Mouse (Mus musculus): Measurements from ENCODE around the gene Olfr322. TPM values are rescaled to one million over a fixed set of nuclear protein-coding genes. Genes with fewer than 3 reads are reported as not detected.

Olfr322 gene
- polyA plus RNA-seq (2014; fragmentation: Illumina TruSeq; extraction: RNeasy Lipid Tissue Mini Kit (QIAGEN cat#74804); ENCODE audit: insufficient read depth, low read depth, low replicate concordance): not detected

DNA sequence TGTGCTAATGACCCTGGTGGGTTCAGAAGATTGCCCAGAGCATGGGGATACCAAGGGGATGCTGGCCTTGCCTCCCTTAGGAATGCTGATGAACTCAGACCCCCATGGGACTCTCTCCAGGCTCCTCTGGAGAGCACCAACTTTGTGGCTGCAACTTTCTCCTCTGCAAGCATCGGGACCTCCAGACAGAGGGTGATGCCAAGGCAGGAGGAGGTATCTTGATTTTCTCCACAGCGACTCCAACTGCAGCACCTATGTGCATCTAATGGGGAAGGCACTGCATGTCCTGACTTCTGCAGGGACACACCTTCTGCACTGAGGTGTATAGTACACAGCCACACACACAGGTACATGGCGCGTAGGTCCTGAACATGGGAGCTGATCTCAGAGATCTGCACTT is at the start of gene Olfr322:
Gene Olfr322 (plus strand): TSS at position 187 of the 400 bp plus-strand sequence.

GRCm38 (mm10) chr11:58615975-58616374 is 42.6 kb upstream of the Olfr322 start, which contains the start of gene 2210407C18Rik:
Gene 2210407C18Rik, minus strand, starts transcription at chr11:58616075.

DNA sequence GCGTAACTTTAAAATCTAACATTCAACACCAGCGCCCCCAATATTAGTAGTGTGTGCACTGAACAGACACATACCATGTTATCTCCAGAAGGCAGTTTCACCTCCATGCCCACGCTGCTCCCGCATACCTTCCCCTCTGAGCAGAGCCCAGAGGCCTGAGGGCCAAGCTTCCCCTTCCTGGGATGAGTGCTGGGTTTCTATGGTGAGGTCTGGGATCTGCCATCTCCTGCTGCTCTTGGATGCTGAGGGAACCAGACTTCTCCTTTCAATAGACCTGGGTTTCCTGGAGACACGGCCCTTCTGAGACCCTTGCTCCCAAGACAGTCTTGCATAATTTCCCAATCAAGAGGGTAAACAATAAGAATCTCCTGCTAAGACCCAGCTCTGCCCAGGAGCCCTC is 28.2 kb upstream of the Olfr322 start, which contains the start of gene Olfr323:
Gene Olfr323 (minus strand): TSS at position 101 of the 400 bp plus-strand sequence.

GRCm38 (mm10) chr11:58640272-58640867 is 18.2 kb upstream of the Olfr322 start, which contains the start of gene Trim58:
Gene Trim58, plus strand, starts transcription at chr11:58640465.

DNA sequence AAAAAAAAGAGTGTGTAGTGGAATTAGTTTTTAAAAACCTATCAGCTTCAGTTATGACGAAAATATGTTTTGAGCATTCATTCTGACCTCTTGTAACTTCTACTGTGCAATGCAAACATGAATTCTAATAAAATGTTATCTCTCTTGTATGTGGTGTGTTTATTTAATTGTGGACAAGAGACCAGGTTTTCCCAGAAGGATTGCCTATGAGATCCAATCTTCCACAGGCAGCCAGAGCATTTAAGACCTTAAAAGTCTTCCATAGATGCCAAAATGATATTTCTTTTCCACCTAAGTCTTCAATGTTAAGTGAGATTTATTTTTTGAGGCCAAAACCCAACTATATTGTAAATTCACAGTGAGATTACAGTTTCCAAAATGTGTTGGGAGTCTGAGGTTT is 22.2 kb downstream of the Olfr322 start, which contains the start of gene Olfr320:
Gene Olfr320 (plus strand): TSS at position 301 of the 400 bp plus-strand sequence.

GRCm38 (mm10) chr11:58698862-58699261 is 40.3 kb downstream of the Olfr322 start, which contains the start of gene Olfr319:
Gene Olfr319, plus strand, starts transcription at chr11:58699162.

Other genes starting within 250 kb of the Olfr322 start
- gene 1810065E05Rik, start 237.7 kb upstream of the Olfr322 start, polyA plus RNA-seq (2014; fragmentation: Illumina TruSeq; extraction: RNeasy Lipid Tissue Mini Kit (QIAGEN cat#74804); ENCODE audit: insufficient read depth, low read depth, low replicate concordance): not detected
- gene Gm12253, start 226.2 kb upstream of the Olfr322 start, polyA plus RNA-seq (2014; fragmentation: Illumina TruSeq; extraction: RNeasy Lipid Tissue Mini Kit (QIAGEN cat#74804); ENCODE audit: insufficient read depth, low read depth, low replicate concordance): not detected
- not detected for gene Lypd9, start 205.9 kb upstream of the Olfr322 start, polyA plus RNA-seq (2014; fragmentation: Illumina TruSeq; extraction: RNeasy Lipid Tissue Mini Kit (QIAGEN cat#74804); ENCODE audit: insufficient read depth, low read depth, low replicate concordance)
- not detected for gene Olfr30, start 196.5 kb upstream of the Olfr322 start, polyA plus RNA-seq (2014; fragmentation: Illumina TruSeq; extraction: RNeasy Lipid Tissue Mini Kit (QIAGEN cat#74804); ENCODE audit: insufficient read depth, low read depth, low replicate concordance)
- gene Olfr332, start 166.2 kb upstream of the Olfr322 start, polyA plus RNA-seq (2014; fragmentation: Illumina TruSeq; extraction: RNeasy Lipid Tissue Mini Kit (QIAGEN cat#74804); ENCODE audit: insufficient read depth, low read depth, low replicate concordance): not detected
- not detected for gene Olfr331, start 156.2 kb upstream of the Olfr322 start, polyA plus RNA-seq (2014; fragmentation: Illumina TruSeq; extraction: RNeasy Lipid Tissue Mini Kit (QIAGEN cat#74804); ENCODE audit: insufficient read depth, low read depth, low replicate concordance)
- not detected for gene Olfr330, start 123.9 kb upstream of the Olfr322 start, polyA plus RNA-seq (2014; fragmentation: Illumina TruSeq; extraction: RNeasy Lipid Tissue Mini Kit (QIAGEN cat#74804); ENCODE audit: insufficient read depth, low read depth, low replicate concordance)
- gene Olfr329-ps, start 112.4 kb upstream of the Olfr322 start, polyA plus RNA-seq (2014; fragmentation: Illumina TruSeq; extraction: RNeasy Lipid Tissue Mini Kit (QIAGEN cat#74804); ENCODE audit: insufficient read depth, low read depth, low replicate concordance): not detected
- not detected for gene Olfr328, start 103.1 kb upstream of the Olfr322 start, polyA plus RNA-seq (2014; fragmentation: Illumina TruSeq; extraction: RNeasy Lipid Tissue Mini Kit (QIAGEN cat#74804); ENCODE audit: insufficient read depth, low read depth, low replicate concordance)
- not detected for gene Olfr224, start 88.2 kb upstream of the Olfr322 start, polyA plus RNA-seq (2014; fragmentation: Illumina TruSeq; extraction: RNeasy Lipid Tissue Mini Kit (QIAGEN cat#74804); ENCODE audit: insufficient read depth, low read depth, low replicate concordance)
- not detected for gene Olfr325, start 81.1 kb upstream of the Olfr322 start, polyA plus RNA-seq (2014; fragmentation: Illumina TruSeq; extraction: RNeasy Lipid Tissue Mini Kit (QIAGEN cat#74804); ENCODE audit: insufficient read depth, low read depth, low replicate concordance)
- gene Olfr324, start 63.7 kb upstream of the Olfr322 start, polyA plus RNA-seq (2014; fragmentation: Illumina TruSeq; extraction: RNeasy Lipid Tissue Mini Kit (QIAGEN cat#74804); ENCODE audit: insufficient read depth, low read depth, low replicate concordance): not detected
- not detected for gene 2210407C18Rik, start 42.7 kb upstream of the Olfr322 start, polyA plus RNA-seq (2014; fragmentation: Illumina TruSeq; extraction: RNeasy Lipid Tissue Mini Kit (QIAGEN cat#74804); ENCODE audit: insufficient read depth, low read depth, low replicate concordance)
- gene Olfr323, start 28.3 kb upstream of the Olfr322 start, polyA plus RNA-seq (2014; fragmentation: Illumina TruSeq; extraction: RNeasy Lipid Tissue Mini Kit (QIAGEN cat#74804); ENCODE audit: insufficient read depth, low read depth, low replicate concordance): not detected
- not detected for gene Trim58, start 18.3 kb upstream of the Olfr322 start, polyA plus RNA-seq (2014; fragmentation: Illumina TruSeq; extraction: RNeasy Lipid Tissue Mini Kit (QIAGEN cat#74804); ENCODE audit: insufficient read depth, low read depth, low replicate concordance)
- not detected for gene Olfr320, start 22.3 kb downstream of the Olfr322 start, polyA plus RNA-seq (2014; fragmentation: Illumina TruSeq; extraction: RNeasy Lipid Tissue Mini Kit (QIAGEN cat#74804); ENCODE audit: insufficient read depth, low read depth, low replicate concordance)
- gene Olfr319, start 40.4 kb downstream of the Olfr322 start, polyA plus RNA-seq (2014; fragmentation: Illumina TruSeq; extraction: RNeasy Lipid Tissue Mini Kit (QIAGEN cat#74804); ENCODE audit: insufficient read depth, low read depth, low replicate concordance): not detected
- not detected for gene Olfr318, start 65.2 kb downstream of the Olfr322 start, polyA plus RNA-seq (2014; fragmentation: Illumina TruSeq; extraction: RNeasy Lipid Tissue Mini Kit (QIAGEN cat#74804); ENCODE audit: insufficient read depth, low read depth, low replicate concordance)
- gene Olfr317, start 80.4 kb downstream of the Olfr322 start, polyA plus RNA-seq (2014; fragmentation: Illumina TruSeq; extraction: RNeasy Lipid Tissue Mini Kit (QIAGEN cat#74804); ENCODE audit: insufficient read depth, low read depth, low replicate concordance): not detected
- gene Olfr316, start 94.0 kb downstream of the Olfr322 start, polyA plus RNA-seq (2014; fragmentation: Illumina TruSeq; extraction: RNeasy Lipid Tissue Mini Kit (QIAGEN cat#74804); ENCODE audit: insufficient read depth, low read depth, low replicate concordance): not detected
- not detected for gene Olfr315, start 114.4 kb downstream of the Olfr322 start, polyA plus RNA-seq (2014; fragmentation: Illumina TruSeq; extraction: RNeasy Lipid Tissue Mini Kit (QIAGEN cat#74804); ENCODE audit: insufficient read depth, low read depth, low replicate concordance)
- not detected for gene Olfr314, start 124.2 kb downstream of the Olfr322 start, polyA plus RNA-seq (2014; fragmentation: Illumina TruSeq; extraction: RNeasy Lipid Tissue Mini Kit (QIAGEN cat#74804); ENCODE audit: insufficient read depth, low read depth, low replicate concordance)
- 84.0 TPM for gene Fam183b, start 143.2 kb downstream of the Olfr322 start, polyA plus RNA-seq (2014; fragmentation: Illumina TruSeq; extraction: RNeasy Lipid Tissue Mini Kit (QIAGEN cat#74804); ENCODE audit: insufficient read depth, low read depth, low replicate concordance)
- not detected for gene Olfr313, start 156.2 kb downstream of the Olfr322 start, polyA plus RNA-seq (2014; fragmentation: Illumina TruSeq; extraction: RNeasy Lipid Tissue Mini Kit (QIAGEN cat#74804); ENCODE audit: insufficient read depth, low read depth, low replicate concordance)
- gene Olfr312, start 170.5 kb downstream of the Olfr322 start, polyA plus RNA-seq (2014; fragmentation: Illumina TruSeq; extraction: RNeasy Lipid Tissue Mini Kit (QIAGEN cat#74804); ENCODE audit: insufficient read depth, low read depth, low replicate concordance): not detected
- not detected for gene Olfr311, start 180.5 kb downstream of the Olfr322 start, polyA plus RNA-seq (2014; fragmentation: Illumina TruSeq; extraction: RNeasy Lipid Tissue Mini Kit (QIAGEN cat#74804); ENCODE audit: insufficient read depth, low read depth, low replicate concordance)
- 3.1 TPM for gene Gm12258, start 188.4 kb downstream of the Olfr322 start, polyA plus RNA-seq (2014; fragmentation: Illumina TruSeq; extraction: RNeasy Lipid Tissue Mini Kit (QIAGEN cat#74804); ENCODE audit: insufficient read depth, low read depth, low replicate concordance)
- gene 2810021J22Rik, start 208.4 kb downstream of the Olfr322 start, polyA plus RNA-seq (2014; fragmentation: Illumina TruSeq; extraction: RNeasy Lipid Tissue Mini Kit (QIAGEN cat#74804); ENCODE audit: insufficient read depth, low read depth, low replicate concordance): 1.4 TPM
- 2.5 TPM for gene Zfp39, start 245.4 kb downstream of the Olfr322 start, polyA plus RNA-seq (2014; fragmentation: Illumina TruSeq; extraction: RNeasy Lipid Tissue Mini Kit (QIAGEN cat#74804); ENCODE audit: insufficient read depth, low read depth, low replicate concordance)